Mouse (Mus musculus) WW6 (cell line): ENCODE results near the gene Capn12.
"Not testable (repeated sequence)": the region's sequence is repeated elsewhere in the genome, so short reads cannot be mapped to it uniquely, and the experiment has no call there.

Experiments
- DNase-seq: peaks from one replicate; pipeline ENCODE4 v3.0.0-alpha.2; 2013; ENCODE audit warnings: low read depth, low spot score

Capn12 gene

DNA sequence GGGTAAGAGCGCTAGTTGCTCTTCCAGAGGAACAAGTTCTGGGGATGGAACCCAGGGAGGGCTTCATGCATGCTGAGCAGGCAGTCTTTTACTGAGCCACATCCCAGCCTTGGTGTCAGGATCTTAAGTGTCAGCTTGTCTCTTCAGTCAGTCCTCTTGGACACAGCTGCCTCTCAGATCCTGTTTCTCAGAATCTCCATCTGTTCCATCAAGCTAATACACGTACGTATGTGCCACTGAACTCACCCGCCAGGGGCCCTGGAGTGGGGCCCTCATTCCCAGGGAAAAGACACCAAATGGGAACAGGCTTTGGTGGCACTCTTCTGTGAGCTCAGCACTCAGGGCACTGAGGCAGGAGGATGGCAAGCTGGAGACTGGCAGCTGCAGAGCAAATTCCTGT lies 3.4 kb upstream of the Capn12 start:
- no peak for DNase-seq

DNA sequence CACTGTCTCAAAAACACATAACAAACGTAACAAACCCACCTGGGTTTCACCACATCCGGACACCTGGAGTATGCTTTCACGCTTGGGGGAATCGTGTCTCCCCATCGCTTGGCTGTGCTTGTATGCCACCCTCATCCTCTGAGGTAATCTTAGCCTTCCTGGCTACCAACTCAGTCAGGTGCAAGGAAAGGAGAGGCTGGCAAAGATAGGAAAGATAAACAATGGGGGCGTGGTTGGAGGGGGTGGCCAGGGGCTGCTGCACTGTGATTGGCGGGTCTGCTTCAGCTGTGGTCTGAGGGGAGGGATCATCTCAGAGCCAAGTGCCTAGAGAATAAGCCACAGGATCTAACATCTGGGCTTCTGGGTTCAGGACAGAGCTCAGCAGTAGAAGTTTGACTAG lies 1.6 kb upstream of the Capn12 start:
- peak; percentile 65 for DNase-seq

DNA sequence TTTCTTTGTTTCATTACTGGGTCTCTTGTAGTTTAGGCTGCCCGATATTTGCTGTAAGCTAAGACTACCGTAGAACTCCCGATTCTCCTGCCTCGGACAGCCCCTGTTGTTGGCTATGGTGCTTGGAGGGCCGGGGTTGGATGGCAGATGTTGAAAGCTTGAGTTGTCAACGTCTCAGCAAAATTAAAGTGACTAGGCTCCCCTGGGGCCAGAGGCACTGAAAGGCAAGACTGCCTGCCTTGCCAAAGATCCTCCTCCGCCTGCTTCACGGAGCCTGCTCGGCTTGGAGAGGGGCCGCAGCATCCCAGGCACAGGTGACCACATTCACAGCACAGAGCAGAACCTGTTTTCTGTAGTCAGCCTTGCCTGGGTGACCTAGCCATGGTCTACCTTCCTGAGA lies 668 bp upstream of the Capn12 start:
- DNase-seq = no peak

GRCm38 (mm10) chr7:28883039-28883438 lies 1.8 kb downstream of the Capn12 start:
- DNase-seq = no peak

- DNase-seq = not testable (repeated sequence)
Observed at GRCm38 (mm10) chr7:28883704-28884103, 2.5 kb downstream of the Capn12 start.

DNA sequence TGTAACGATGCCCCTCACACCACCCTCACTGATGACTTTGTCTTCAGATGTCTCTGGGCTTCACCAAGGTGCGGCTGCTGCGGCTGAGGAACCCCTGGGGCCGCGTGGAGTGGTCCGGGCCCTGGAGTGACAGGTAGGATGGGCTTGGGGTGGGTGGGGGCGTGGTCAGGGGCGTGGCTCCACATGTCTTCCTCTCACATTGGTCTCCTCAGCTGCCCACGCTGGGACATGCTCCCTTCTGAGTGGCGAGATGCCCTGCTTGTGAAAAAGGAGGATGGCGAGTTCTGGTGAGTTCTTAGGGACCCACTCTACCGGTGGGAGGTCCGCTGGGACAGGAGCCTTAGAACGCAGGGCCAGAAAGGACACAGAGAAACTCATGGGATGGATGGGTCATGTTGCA lies 5.3 kb downstream of the Capn12 start:
- no peak for DNase-seq

GRCm38 (mm10) chr7:28888701-28889161 lies 7.5 kb downstream of the Capn12 start:
- DNase-seq = no peak

GRCm38 (mm10) chr7:28892601-28893000 lies 11.4 kb downstream of the Capn12 start:
- no peak for DNase-seq

DNA sequence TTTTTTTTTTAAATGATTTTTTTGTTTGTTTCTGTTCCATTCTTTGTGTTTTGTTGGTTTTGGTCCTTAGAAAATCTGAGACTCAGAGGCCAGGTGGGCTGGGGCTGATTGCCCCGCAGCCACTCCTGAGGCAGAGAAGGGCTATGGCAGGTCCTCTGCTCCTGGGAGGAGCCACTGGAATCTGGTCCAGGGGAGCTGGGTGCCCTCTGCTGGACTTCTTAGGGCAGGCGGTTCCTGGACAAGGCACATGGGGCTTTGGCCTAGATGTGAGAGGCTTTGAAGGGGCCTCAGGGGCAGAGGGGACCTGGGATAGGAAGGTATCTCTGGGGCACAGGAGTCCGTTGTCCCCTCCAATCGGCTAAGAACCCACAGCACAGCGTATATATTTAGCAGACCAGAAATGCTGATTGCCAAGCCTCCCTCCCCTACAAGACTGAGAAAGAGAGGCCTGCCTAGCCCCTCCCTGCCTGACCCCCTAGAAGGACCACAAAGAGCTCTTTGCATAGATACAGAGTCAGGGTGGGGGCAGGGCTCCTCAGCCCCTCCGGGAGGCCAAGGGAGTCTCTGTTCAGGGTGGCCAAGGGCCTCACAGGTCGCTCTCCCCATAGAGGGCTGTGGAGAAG lies 12.5 kb downstream of the Capn12 start:
- no peak for DNase-seq

GRCm38 (mm10) chr7:28894942-28895341 lies 13.7 kb downstream of the Capn12 start:
- DNase-seq = no peak

DNA sequence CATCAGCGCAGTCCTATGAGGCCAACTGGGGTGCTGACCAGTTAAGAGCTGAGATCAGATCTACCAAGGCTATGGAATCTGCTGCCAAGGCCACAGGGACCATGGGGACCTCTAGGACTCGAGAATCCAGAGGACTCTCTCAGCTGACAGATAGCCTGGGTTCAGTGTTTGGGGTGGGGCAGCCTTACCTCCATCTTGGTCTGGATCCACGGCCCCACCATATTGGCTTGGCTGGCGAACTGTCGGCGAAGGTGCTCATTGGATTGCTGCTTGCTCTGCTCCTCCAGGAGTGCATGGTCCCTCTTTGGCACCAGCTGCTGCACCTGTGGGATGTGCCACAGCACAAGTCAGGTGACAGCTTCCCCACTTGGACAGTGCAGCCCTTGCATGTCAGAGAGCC lies 16.4 kb downstream of the Capn12 start:
- no peak for DNase-seq

GRCm38 (mm10) chr7:28899972-28900371 lies 18.8 kb downstream of the Capn12 start:
- no peak for DNase-seq

DNA sequence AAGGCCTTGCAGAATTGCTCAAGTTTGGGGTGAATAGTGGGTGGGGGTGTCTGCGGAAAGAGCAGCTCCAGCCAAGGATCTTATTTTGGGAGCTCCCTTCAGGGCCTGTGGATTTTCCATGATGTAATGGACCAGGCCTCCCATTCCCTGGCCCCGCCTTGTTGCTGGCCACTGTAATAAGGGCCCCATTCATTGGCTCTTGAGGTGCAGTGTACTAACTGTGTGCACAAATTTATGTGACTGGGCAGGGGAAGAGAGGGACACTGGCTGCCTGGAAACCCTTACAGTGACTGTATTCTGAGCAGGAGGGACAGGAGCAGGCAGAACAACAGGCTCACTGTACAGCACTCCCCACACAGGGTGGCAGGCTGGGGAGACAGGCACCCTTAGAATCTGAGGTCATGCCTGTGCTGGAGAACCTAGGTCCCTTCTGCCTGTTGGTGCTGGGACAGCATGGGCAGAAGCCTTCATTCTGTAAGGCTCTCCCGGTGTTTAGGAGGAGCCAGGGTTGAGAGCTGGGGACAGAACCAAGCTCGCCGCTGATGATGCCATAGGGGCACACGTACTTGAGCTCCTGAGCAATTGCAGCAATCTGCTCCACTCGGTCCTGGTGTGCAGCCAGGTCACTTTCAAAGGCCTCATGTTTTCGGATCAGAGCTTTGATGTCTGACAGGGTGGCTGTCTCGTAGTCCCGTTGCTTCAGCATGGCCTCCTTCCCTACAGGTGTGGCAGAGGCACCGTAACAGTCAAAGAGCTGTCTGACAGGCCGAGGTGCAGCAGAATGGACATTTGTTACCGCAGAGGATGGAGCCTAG lies 20.3 kb downstream of the Capn12 start:
- no peak for DNase-seq

- DNase-seq = no peak
Observed at GRCm38 (mm10) chr7:28902180-28902579, 21.0 kb downstream of the Capn12 start.

DNA sequence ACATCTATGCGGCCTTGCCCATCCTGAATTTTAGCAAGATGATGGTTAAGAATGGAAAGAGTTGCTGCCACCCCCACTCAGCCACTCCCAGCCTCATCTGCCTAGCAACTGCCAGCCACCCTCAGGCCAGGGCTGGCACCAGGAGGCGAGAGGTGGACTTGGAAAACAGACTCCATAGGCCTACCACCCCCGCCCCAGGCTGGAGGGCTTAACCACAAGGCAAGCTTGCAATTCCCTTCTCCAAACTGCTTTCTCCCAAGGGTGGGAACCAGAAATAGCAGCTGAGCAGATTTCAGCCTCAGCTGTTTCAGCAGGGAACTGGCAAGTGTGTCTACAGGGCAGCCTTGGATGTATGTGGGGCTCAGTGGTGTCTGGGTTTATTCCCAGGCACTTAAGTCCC lies 21.6 kb downstream of the Capn12 start:
- no peak for DNase-seq

DNA sequence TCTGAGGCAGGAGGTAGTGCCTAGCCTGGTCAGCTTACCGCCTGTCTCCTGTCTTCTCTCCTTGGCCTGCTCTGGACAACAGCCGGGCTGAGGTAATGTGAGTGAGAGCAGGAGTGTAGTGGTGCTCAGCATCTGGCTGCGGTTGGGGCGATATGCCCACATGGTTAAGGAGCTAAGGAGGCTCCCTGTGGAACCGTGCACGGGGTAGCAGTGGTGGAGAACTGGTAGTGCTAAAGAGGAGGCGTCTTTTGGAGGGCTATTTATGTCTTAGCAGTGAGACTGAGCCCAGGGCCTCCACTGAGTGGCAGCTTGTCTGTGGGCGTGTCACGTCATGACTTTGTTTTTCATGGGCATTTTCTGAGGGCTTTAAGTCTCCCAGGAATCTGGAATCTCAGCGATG lies 22.6 kb downstream of the Capn12 start:
- no peak for DNase-seq

GRCm38 (mm10) chr7:28907195-28907594 lies 26.0 kb downstream of the Capn12 start:
- DNase-seq = no peak

GRCm38 (mm10) chr7:28911632-28912031 lies 30.4 kb downstream of the Capn12 start:
- DNase-seq = no peak

- no peak for DNase-seq
Observed at GRCm38 (mm10) chr7:28913171-28913570, 31.9 kb downstream of the Capn12 start.

- no peak for DNase-seq
Observed at GRCm38 (mm10) chr7:28916491-28916890, 35.3 kb downstream of the Capn12 start.

DNA sequence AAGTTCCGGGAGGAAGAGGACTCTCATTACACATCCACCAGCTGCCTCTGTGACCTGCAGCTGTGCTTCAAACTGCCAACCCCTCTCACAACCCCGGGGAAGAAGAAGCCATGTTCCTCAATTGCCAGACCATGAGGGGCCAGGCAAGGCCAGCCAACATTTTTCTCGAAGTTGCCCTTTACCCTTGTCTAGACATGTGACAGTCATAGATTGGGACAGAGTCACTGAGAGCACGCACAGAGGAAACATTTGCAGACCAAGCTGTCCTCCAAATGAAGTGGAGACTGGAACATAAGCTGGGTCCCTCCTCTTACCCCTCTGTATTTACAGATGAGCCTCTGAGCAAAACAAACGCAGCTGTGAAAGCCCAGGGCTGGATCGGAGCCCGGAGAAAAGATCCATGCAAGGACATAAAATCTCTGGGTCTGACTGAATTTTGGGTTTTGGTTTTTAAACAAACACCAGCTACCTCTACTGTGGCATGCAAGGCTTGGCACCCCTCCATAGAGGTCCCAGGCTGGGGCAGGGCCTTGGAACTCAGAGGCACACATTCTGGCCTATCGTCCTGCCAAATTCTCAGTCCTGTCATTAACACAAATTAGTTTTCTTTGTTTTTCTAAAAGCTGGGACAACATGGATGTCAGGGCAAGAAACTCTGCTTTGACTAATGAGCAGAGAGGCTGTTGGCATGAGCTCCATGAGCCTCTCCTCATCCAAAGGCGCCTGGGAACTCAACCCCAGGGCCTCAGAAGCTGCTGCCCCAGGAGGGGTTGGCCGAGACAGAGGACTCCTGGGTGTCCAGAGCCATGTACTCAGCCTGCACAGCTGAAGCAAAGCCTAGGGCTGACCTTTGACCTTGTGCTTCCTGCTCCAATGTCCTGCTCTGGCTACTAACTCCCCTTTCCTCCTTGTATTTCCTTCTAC lies 36.5 kb downstream of the Capn12 start:
- DNase-seq = no peak

GRCm38 (mm10) chr7:28918540-28918939 lies 37.3 kb downstream of the Capn12 start:
- no peak for DNase-seq
